Mouse (Mus musculus): Measurements from ENCODE around the gene Cyp26b1. TPM values are rescaled to one million over a fixed set of nuclear protein-coding genes. Genes with fewer than 3 reads are reported as not detected.

Gene Cyp26b1
- polyA plus RNA-seq, 1 experiment = 14.5 TPM

- no peaks in the 10 kb centered on the region for H3K27me3 ChIP-seq (ENCODE audit: control insufficient read depth, insufficient read depth, low read length)
- 91% methylated on average over 6 of the region's 6 CpGs for WGBS
- no peak for TF ChIP-seq POLR2A (IDR thresholded peaks at IDR 0.05; ENCODE audit: borderline replicate concordance, insufficient read depth, low read length)
- TF ChIP-seq CTCF (IDR thresholded peaks at IDR 0.05; ENCODE audit: borderline replicate concordance, insufficient read depth, low read depth, low read length) = no peak
Observed at GRCm38 (mm10) chr6:84568880-84569279, 24.8 kb downstream of the Cyp26b1 start.

GRCm38 (mm10) chr6:84567696-84568095, 26.0 kb downstream of the Cyp26b1 start:
- Histone ChIP-seq H3K27me3 (ENCODE audit: control insufficient read depth, insufficient read depth, low read length) (no peaks in the 10 kb centered on the region), H3K27ac (ENCODE audit: insufficient read depth, low read length) (no peak overlapping the region), H3K4me1 (ENCODE audit: control insufficient read depth, insufficient read depth, low read length) (peaks cover 6% of the 10 kb centered on the region), H3K4me3 (replicated peaks; ENCODE audit: insufficient read depth, low read depth, low read length) (no peak overlapping the region)
- WGBS = 9% methylated on average over 4 of the region's 4 CpGs
- TF ChIP-seq POLR2A (IDR thresholded peaks at IDR 0.05; ENCODE audit: borderline replicate concordance, insufficient read depth, low read length) = no peak
- no peak for DNase-seq

More at GRCm38 (mm10) chr6:84568880-84569279, 24.8 kb downstream of the Cyp26b1 start:
- Histone ChIP-seq H3K27ac (ENCODE audit: insufficient read depth, low read length) (no peak overlapping the region), H3K4me1 (ENCODE audit: control insufficient read depth, insufficient read depth, low read length) (peaks cover 6% of the 10 kb centered on the region), H3K4me3 (replicated peaks; ENCODE audit: insufficient read depth, low read depth, low read length) (no peak overlapping the region)
- DNase-seq = no peak

GRCm38 (mm10) chr6:84566825-84567224, 26.9 kb downstream of the Cyp26b1 start:
- whole genome bisulfite sequencing = 64% methylated on average over 2 of the region's 2 CpGs
- H3K27ac ChIP-seq (ENCODE audit: insufficient read depth, low read length) = no peak overlapping the region
- H3K27me3 ChIP-seq (ENCODE audit: control insufficient read depth, insufficient read depth, low read length) = no peaks in the 10 kb centered on the region
- no peak overlapping the region for H3K4me3 ChIP-seq (replicated peaks; ENCODE audit: insufficient read depth, low read depth, low read length)
- TF ChIP-seq POLR2A (IDR thresholded peaks at IDR 0.05; ENCODE audit: borderline replicate concordance, insufficient read depth, low read length) (no peak), CTCF (IDR thresholded peaks at IDR 0.05; ENCODE audit: borderline replicate concordance, insufficient read depth, low read depth, low read length) (no peak)
- peaks cover 6% of the 10 kb centered on the region for H3K4me1 ChIP-seq (ENCODE audit: control insufficient read depth, insufficient read depth, low read length)
- no peak for DNase-seq

GRCm38 (mm10) chr6:84565245-84565644, 28.5 kb downstream of the Cyp26b1 start:
- Histone ChIP-seq H3K27me3 (ENCODE audit: control insufficient read depth, insufficient read depth, low read length) (no peaks in the 10 kb centered on the region), H3K27ac (ENCODE audit: insufficient read depth, low read length) (no peak overlapping the region), H3K4me1 (ENCODE audit: control insufficient read depth, insufficient read depth, low read length) (peaks cover 6% of the 10 kb centered on the region), H3K4me3 (replicated peaks; ENCODE audit: insufficient read depth, low read depth, low read length) (no peak overlapping the region)
- 63% methylated on average over 5 of the region's 5 CpGs for WGBS
- TF ChIP-seq CTCF (IDR thresholded peaks at IDR 0.05; ENCODE audit: borderline replicate concordance, insufficient read depth, low read depth, low read length) (no peak), POLR2A (IDR thresholded peaks at IDR 0.05; ENCODE audit: borderline replicate concordance, insufficient read depth, low read length) (no peak)
- DNase-seq = no peak

- H3K27me3 ChIP-seq (ENCODE audit: control insufficient read depth, insufficient read depth, low read length) = no peaks in the 10 kb centered on the region
- 64% methylated on average over 4 of the region's 4 CpGs for WGBS
- no peak for DNase-seq
- H3K4me3 ChIP-seq (replicated peaks; ENCODE audit: insufficient read depth, low read depth, low read length) = no peak overlapping the region
- peaks cover 5% of the 10 kb centered on the region for H3K4me1 ChIP-seq (ENCODE audit: control insufficient read depth, insufficient read depth, low read length)
- H3K27ac ChIP-seq (ENCODE audit: insufficient read depth, low read length) = no peak overlapping the region
- no peak for TF ChIP-seq CTCF (IDR thresholded peaks at IDR 0.05; ENCODE audit: borderline replicate concordance, insufficient read depth, low read depth, low read length)
- no peak for TF ChIP-seq POLR2A (IDR thresholded peaks at IDR 0.05; ENCODE audit: borderline replicate concordance, insufficient read depth, low read length)
Observed at GRCm38 (mm10) chr6:84562948-84563347, 30.8 kb downstream of the Cyp26b1 start.

- DNase-seq = no peak
- Histone ChIP-seq H3K27me3 (ENCODE audit: control insufficient read depth, insufficient read depth, low read length) (no peaks in the 10 kb centered on the region), H3K27ac (ENCODE audit: insufficient read depth, low read length) (no peak overlapping the region), H3K4me3 (replicated peaks; ENCODE audit: insufficient read depth, low read depth, low read length) (no peak overlapping the region), H3K4me1 (ENCODE audit: control insufficient read depth, insufficient read depth, low read length) (no peaks in the 10 kb centered on the region)
- TF ChIP-seq CTCF (IDR thresholded peaks at IDR 0.05; ENCODE audit: borderline replicate concordance, insufficient read depth, low read depth, low read length) (no peak), POLR2A (IDR thresholded peaks at IDR 0.05; ENCODE audit: borderline replicate concordance, insufficient read depth, low read length) (no peak)
- 86% methylated on average over 1 of the region's 1 CpGs for WGBS
Observed at GRCm38 (mm10) chr6:84561171-84561570, 32.5 kb downstream of the Cyp26b1 start.

- WGBS = 74% methylated on average over 9 of the region's 9 CpGs
- TF ChIP-seq POLR2A (IDR thresholded peaks at IDR 0.05; ENCODE audit: borderline replicate concordance, insufficient read depth, low read length) (no peak), CTCF (IDR thresholded peaks at IDR 0.05; ENCODE audit: borderline replicate concordance, insufficient read depth, low read depth, low read length) (no peak)
- Histone ChIP-seq H3K4me3 (replicated peaks; ENCODE audit: insufficient read depth, low read depth, low read length) (no peak overlapping the region), H3K27ac (ENCODE audit: insufficient read depth, low read length) (no peak overlapping the region), H3K27me3 (ENCODE audit: control insufficient read depth, insufficient read depth, low read length) (no peaks in the 10 kb centered on the region), H3K4me1 (ENCODE audit: control insufficient read depth, insufficient read depth, low read length) (no peaks in the 10 kb centered on the region)
- no peak for DNase-seq
Observed at GRCm38 (mm10) chr6:84549852-84550437, 43.8 kb downstream of the Cyp26b1 start.

GRCm38 (mm10) chr6:84545428-84545827, 48.3 kb downstream of the Cyp26b1 start:
- Histone ChIP-seq H3K4me3 (replicated peaks; ENCODE audit: insufficient read depth, low read depth, low read length) (no peak overlapping the region), H3K27ac (ENCODE audit: insufficient read depth, low read length) (no peak overlapping the region), H3K27me3 (ENCODE audit: control insufficient read depth, insufficient read depth, low read length) (no peaks in the 10 kb centered on the region), H3K4me1 (ENCODE audit: control insufficient read depth, insufficient read depth, low read length) (no peaks in the 10 kb centered on the region)
- no peak for DNase-seq
- TF ChIP-seq POLR2A (IDR thresholded peaks at IDR 0.05; ENCODE audit: borderline replicate concordance, insufficient read depth, low read length) (no peak), CTCF (IDR thresholded peaks at IDR 0.05; ENCODE audit: borderline replicate concordance, insufficient read depth, low read depth, low read length) (no peak)
- 69% methylated on average over 2 of the region's 2 CpGs for WGBS

Measured in cerebellum, adult 2 months (tissue).